Mouse (Mus musculus) v-Abl transformed pro-B cells (cell line): ENCODE measurements around the gene Slc6a20a.

Experiments used
- in situ Hi-C, 2 experiments: fragments of 400-800 bp; cut with MboI; formaldehyde crosslinking; loops; one replicate each; pipeline ENCODE4 v1.15.1; 2025; ENCODE audit not compliant: unreplicated experiment in 2 of 2

The Slc6a20a gene

GRCm38 (mm10) chr9:123638668-123639089 is 40.0 kb downstream of the Slc6a20a start:
- in situ Hi-C loops: no loop called here

- in situ Hi-C loops: no loop called here
Measured at GRCm38 (mm10) chr9:123638231-123638630, 40.5 kb downstream of the Slc6a20a start.

GRCm38 (mm10) chr9:123636771-123637170 is 41.9 kb downstream of the Slc6a20a start:
- in situ Hi-C loops: no loop called here

GRCm38 (mm10) chr9:123632993-123633392 is 45.7 kb downstream of the Slc6a20a start:
- in situ Hi-C loops: no loop called here

- in situ Hi-C loops: no loop called here
Measured at GRCm38 (mm10) chr9:123632281-123632680, 46.4 kb downstream of the Slc6a20a start, which contains the start of gene Slc6a20b. Gene Slc6a20b (minus strand): TSS chr9:123632565.

GRCm38 (mm10) chr9:123631666-123632065 is 47.0 kb downstream of the Slc6a20a start:
- in situ Hi-C loops: no loop called here

- in situ Hi-C loops: no loop called here
Measured at GRCm38 (mm10) chr9:123625821-123626220, 52.9 kb downstream of the Slc6a20a start.

- in situ Hi-C loops: no loop called here
Measured at GRCm38 (mm10) chr9:123624741-123625140, 53.9 kb downstream of the Slc6a20a start.

- in situ Hi-C loops: no loop called here
Measured at GRCm38 (mm10) chr9:123620311-123621098, 58.2 kb downstream of the Slc6a20a start.

- in situ Hi-C loops: no loop called here
Measured at GRCm38 (mm10) chr9:123601529-123601928, 77.2 kb downstream of the Slc6a20a start.

GRCm38 (mm10) chr9:123597376-123597775 is 81.3 kb downstream of the Slc6a20a start:
- in situ Hi-C loops: no loop called here

- in situ Hi-C loops: no loop called here
Measured at GRCm38 (mm10) chr9:123596910-123597309, 81.8 kb downstream of the Slc6a20a start.

- in situ Hi-C loops: no loop called here
Measured at GRCm38 (mm10) chr9:123595194-123595593, 83.5 kb downstream of the Slc6a20a start.

- in situ Hi-C loops: no loop called here
Measured at GRCm38 (mm10) chr9:123589240-123589910, 89.3 kb downstream of the Slc6a20a start.
